Mouse (Mus musculus) left cerebral cortex, postnatal 36 days (tissue): Measurements from ENCODE around the gene Tfrc. TPM values are rescaled to one million over a fixed set of nuclear protein-coding genes. Genes with fewer than 3 reads are reported as not detected.
"Not testable (repeated sequence)": the region's sequence is repeated elsewhere in the genome, so short reads cannot be mapped to it uniquely, and the experiment has no call there.

Source experiments
- DNase-seq, 2 experiments: peaks; one replicate each; pipeline ENCODE4 v3.0.0; 2021 to 2022; ENCODE audit warnings: low spot score in 2 of 2, mixed read lengths in 1 of 2
- intact Hi-C: fragments of 180-260 bp; cut with DNase I; formaldehyde crosslinking; loops from one replicate; pipeline ENCODE4 v1.15.1; 2025
- total RNA-seq, 2 experiments: library from RNA; stranded (reverse); gene quantifications; 2 replicates each; pipeline ENCODE4 v1.2.3; 2021

Gene Tfrc
- total RNA-seq, 2 experiments from 2014 or later: 78.8 to 81.9 TPM

- DNase-seq: no peak
- intact Hi-C loops: no loop called here
Observed at GRCm38 (mm10) chr16:32609401-32609779, 670 bp downstream of the Tfrc start.

- intact Hi-C loops: no loop called here
- no peak for DNase-seq
Observed at GRCm38 (mm10) chr16:32610460-32611255, 1.9 kb downstream of the Tfrc start.

GRCm38 (mm10) chr16:32612052-32612451, 3.3 kb downstream of the Tfrc start:
- DNase-seq: no peak
- intact Hi-C loops: no loop called here

DNA sequence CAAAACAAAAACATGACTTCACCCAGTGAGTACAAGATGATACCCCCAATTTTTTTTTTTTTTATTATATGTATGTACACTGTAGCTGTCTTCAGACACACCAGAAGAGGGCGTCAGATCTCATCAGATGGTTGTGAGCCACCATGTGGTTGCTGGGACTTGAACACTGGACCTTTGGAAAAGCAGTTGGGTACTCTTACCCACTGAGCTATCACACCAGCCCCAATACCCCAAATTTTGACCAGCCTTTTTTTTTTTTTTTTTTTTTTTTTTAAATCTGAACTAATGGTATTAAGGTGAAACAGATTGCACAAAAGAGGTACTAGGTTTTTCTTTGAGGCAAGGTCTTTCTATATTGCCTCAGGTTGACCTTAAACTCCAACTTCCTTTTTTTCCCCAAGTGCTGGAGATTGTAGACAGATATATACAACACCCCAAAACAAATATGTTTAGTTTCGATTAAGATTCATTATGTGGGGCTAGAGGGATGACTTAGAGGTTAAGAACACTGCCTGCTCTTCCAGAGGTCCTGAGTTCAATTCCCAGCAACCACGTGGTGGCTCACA, 4.6 kb downstream of the Tfrc start:
- no peak for DNase-seq
- intact Hi-C loops: no loop called here

DNA sequence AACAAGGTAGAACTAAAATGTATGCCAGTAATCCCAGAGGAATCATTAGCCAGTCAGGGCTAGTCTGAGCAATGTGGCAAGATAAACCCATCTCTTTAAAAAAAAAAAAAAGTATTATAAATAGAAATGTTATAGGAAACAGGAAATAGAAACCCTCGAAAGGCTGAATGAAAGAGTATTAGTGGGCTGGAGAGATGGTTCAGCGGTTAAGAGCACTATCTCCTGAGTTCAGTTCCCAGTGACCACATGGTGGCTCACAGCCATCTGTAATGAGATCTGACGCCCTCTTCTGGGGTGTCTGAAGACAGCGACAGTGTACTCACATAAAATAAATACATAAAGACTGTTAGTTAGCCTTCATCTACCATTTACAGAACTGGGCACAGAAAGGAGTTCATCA, 5.3 kb downstream of the Tfrc start:
- intact Hi-C loops: no loop called here
- DNase-seq: no peak

DNA sequence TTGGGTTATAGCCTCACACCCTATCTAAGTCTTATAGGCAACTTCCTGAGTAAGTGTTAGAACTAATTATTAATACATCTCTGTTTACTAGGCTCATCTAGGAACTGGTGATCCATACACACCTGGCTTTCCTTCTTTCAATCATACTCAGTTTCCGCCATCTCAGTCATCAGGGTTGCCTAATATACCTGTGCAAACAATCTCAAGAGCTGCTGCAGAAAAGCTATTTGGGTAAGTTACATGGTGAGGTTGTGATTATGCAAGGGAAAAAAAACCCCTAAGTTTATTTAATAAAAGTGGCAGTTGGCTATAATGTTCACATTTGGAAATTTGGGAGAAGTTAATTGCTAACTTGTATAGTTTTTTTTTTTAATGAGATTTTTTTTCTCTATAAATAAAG, 10.2 kb downstream of the Tfrc start:
- DNase-seq: no peak
- intact Hi-C loops: no loop called here

- no peak for DNase-seq
- intact Hi-C loops: no loop called here
Observed at GRCm38 (mm10) chr16:32628140-32628539, 19.4 kb downstream of the Tfrc start.

- intact Hi-C loops: no loop called here
- no peak for DNase-seq
Observed at GRCm38 (mm10) chr16:32632328-32632824, 23.7 kb downstream of the Tfrc start.

- no peak for DNase-seq
- intact Hi-C loops: no loop called here
Observed at GRCm38 (mm10) chr16:32633486-32634012, 24.8 kb downstream of the Tfrc start.

DNA sequence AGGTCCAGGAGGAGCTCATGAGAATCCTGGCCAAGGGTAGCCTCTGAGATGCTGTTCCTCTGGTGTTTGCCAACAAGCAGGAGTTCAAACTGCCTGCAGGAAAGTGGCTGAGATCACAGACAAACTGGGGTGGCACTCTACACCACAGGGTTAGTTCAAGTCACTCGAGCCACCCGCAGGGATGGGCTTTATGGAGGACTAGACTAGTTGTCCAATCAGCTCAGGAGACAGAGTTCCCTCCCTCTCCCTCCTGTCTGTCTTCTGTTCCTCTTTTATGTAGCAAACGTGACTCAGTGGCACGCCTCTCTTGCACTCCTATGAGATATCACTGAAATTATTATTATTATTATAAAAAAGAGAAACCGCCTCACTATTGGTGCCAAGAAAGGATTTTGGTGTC, 25.5 kb downstream of the Tfrc start:
- intact Hi-C loops: no loop called here
- no peak for DNase-seq

GRCm38 (mm10) chr16:32635314-32635713, 26.6 kb downstream of the Tfrc start:
- intact Hi-C loops: no loop called here

DNA sequence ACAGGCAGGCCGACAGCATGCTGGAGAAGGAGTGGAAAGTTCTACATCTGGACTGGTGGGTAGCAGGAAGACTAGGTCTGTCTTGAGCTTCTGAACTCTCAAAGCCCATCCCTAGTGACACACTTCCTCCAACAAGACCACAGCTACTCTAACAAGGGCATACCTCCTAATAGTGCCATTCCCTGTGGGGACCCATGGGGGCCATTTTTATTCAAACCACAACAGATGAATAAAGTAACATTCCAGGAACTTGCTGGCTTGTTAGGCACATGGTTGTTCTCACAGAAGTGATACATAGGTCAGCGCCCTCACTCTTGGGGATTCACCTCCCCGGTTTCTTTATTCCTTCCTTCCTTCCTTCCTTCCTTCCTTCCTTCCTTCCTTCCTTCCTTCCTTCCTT, 27.6 kb downstream of the Tfrc start:
- no peak for DNase-seq
- intact Hi-C loops: no loop called here

More at GRCm38 (mm10) chr16:32635314-32635713, 26.6 kb downstream of the Tfrc start:
- no peak for DNase-seq

DNA sequence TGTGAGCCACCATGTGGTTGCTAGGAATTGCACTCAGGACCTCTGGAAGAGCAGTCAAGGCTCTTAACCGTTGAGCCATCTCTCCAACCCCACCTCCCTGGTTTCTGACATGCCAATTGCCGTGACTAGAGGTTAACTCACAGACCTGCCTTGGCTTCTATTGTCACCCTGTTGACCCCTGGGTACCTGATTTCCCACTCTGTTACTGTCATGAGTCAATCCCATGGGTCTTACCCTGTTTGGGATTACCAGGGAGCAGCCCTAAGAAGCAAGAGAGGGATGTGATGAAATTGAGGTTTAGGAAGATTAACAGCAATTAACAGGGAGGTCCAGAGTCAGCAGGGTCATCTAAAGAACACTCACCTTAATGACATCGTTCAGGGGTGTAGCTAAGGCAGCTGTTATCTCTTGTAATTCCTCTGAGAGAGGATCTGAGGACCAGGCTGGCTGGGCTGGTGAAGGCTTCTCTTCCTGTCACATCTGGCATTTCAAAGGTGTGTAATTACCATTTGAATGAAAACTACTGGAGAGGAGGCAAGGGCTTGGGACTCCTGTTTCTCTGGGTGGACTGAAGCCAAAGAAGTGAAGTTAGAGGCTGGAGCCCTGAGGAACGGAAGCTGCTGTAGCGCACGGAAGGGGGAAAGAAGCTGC, 28.3 kb downstream of the Tfrc start:
- intact Hi-C loops: no loop called here
- DNase-seq: no peak

DNA sequence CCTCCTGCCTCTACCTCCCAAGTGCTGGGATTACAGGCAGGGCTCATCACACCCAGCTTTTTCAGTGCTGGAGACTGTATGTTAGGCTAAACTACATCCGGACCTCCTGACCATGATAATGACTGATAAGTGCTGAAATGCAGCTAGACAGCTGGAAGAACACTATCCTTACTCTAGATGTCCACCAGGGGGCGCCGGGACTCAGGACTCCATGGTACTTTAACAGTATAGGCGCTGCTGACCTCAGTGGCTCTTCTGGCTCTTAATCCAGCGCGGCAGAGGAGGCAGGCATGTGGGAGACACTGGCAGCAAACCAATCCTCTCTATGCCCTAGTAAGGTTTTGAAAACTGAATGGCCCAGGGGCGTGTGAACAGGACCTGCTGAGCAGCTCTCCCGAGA, 29.8 kb downstream of the Tfrc start:
- DNase-seq: peak; percentile 68 to 73

GRCm38 (mm10) chr16:32640096-32640495, 31.4 kb downstream of the Tfrc start:
- no peak for DNase-seq
- intact Hi-C loops: no loop called here

More for the DNA sequence above, 29.8 kb downstream of the Tfrc start:
- intact Hi-C loops: loop anchor here (1.0 kb wide), 1 partner anchor 51 kb away; no protein-coding TSS in a partner anchor

- intact Hi-C loops, DNase-seq: not testable (repeated sequence)
Observed at GRCm38 (mm10) chr16:32640683-32641082, 32.0 kb downstream of the Tfrc start.

DNA sequence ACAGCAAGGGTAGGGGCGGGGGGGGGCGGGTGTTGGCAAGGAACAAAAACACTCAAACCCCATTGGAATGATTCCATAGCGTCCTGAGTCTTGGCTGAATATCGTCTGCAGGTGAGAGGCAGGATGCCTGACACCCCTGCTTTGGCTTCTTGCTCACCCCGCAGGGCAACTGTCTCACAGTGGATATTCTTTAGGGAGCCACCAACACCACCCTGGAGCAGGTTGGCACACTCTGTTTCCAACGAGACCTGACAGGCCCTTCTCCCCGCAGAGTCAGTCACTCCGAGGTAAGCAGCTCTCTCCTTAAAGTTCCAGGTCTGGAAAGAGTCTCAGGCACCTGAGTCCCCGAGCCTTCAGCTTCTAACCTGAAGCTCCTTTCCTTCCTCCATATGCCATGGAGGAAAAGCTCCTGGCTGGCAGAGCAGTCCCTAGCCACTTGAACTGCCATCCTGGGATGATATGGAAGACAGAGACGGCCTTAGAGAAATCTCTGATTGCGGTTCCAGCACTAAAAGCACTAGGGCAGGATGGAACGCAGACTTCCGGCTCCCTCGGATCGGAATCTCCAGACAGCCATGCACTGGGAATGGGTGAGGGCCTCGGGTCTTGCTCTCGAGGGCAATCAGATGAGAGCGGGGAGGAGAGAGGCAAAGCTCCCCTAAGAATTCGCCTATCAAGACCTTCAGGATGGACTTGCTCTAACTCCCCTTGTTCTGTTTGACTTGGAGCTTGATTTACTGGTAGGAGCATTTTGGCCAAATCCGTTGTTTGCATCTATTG, 32.9 kb downstream of the Tfrc start:
- DNase-seq: no peak

DNA sequence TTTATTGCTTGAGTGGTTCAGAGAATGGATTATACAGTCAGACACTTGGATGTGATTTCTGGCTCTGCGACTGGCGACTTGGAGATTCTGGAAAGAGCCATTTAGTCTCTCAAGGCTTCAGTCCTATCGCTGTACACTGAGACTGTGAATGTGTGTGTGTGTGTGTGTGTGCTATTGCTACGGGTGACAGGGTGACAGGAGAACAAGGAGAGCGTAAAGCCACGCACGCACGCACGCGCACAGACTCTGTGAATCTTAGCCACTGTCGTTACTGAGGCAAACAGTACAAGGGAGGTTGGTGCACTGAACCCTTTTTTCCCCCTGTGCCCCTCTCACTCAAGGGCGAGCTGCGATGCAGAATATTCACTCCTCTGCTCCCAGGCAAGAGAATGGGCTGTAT, 33.6 kb downstream of the Tfrc start:
- intact Hi-C loops: no loop called here
- no peak for DNase-seq

More for the DNA sequence above, 32.9 kb downstream of the Tfrc start:
- intact Hi-C loops: no loop called here

- intact Hi-C loops: no loop called here
- DNase-seq: peak; percentile 87 to 88
Observed at GRCm38 (mm10) chr16:32643661-32644061, 34.9 kb downstream of the Tfrc start, which contains the start of gene Tnk2. Tnk2 (plus strand) TSS chr16:32643874.
